Mouse (Mus musculus): ENCODE results near the gene Olfr1211. TPM values are rescaled to one million over a fixed set of nuclear protein-coding genes. Genes with fewer than 3 reads are reported as not detected.

Olfr1211 gene
- total RNA-seq (2022): not detected

GRCm38 (mm10) chr2:88938011-88938410 is at the start of gene Olfr1211:
Gene Olfr1211, minus strand, starts transcription at chr2:88938111.
- no peak for DNase-seq (ENCODE audit: low spot score in 2 of 2)

- DNase-seq (ENCODE audit: low spot score in 2 of 2): no peak
These were observed 42.3 kb upstream of the Olfr1211 start, which contains the start of gene Gm13762 for GRCm38 (mm10) chr2:88980181-88980580. Gene Gm13762, minus strand, starts transcription at chr2:88980281.

GRCm38 (mm10) chr2:88953669-88954068 is 15.8 kb upstream of the Olfr1211 start, which contains the start of gene Olfr1212:
Gene Olfr1212, plus strand, starts transcription at chr2:88953969.
- DNase-seq (ENCODE audit: low spot score in 2 of 2): no peak

GRCm38 (mm10) chr2:88915057-88915456 is 22.9 kb downstream of the Olfr1211 start, which contains the start of gene Olfr1209:
Gene Olfr1209, minus strand, starts transcription at chr2:88915157.
- no peak for DNase-seq (ENCODE audit: low spot score in 2 of 2)

- DNase-seq (ENCODE audit: low spot score in 2 of 2): no peak
These were observed 35.7 kb downstream of the Olfr1211 start, which contains the start of gene Olfr1208 for GRCm38 (mm10) chr2:88902211-88902610. Gene Olfr1208, minus strand, starts transcription at chr2:88902311.

Other genes with a start within 250 kb of the Olfr1211 start
- not detected for gene Olfr1195, start 248.9 kb downstream of the Olfr1211 start, total RNA-seq (2022)
- not detected for gene Olfr1196, start 233.5 kb downstream of the Olfr1211 start, total RNA-seq (2022)
- not detected for gene Olfr1197, start 205.7 kb downstream of the Olfr1211 start, total RNA-seq (2022)
- not detected for gene Olfr1198, start 186.7 kb downstream of the Olfr1211 start, total RNA-seq (2022)
- gene Olfr1199, start 177.6 kb downstream of the Olfr1211 start, total RNA-seq (2022): not detected
- not detected for gene Olfr1200, start 167.6 kb downstream of the Olfr1211 start, total RNA-seq (2022)
- gene Olfr1201, start 145.1 kb downstream of the Olfr1211 start, total RNA-seq (2022): not detected
- not detected for gene Olfr1202, start 123.6 kb downstream of the Olfr1211 start, total RNA-seq (2022)
- not detected for gene Olfr1205, start 108.4 kb downstream of the Olfr1211 start, total RNA-seq (2022)
- gene Olfr1204, start 88.8 kb downstream of the Olfr1211 start, total RNA-seq (2022): not detected
- gene Olfr1206, start 74.9 kb downstream of the Olfr1211 start, total RNA-seq (2022): not detected
- gene Olfr1208, start 35.8 kb downstream of the Olfr1211 start, total RNA-seq (2022): not detected
- gene Olfr1209, start 23.0 kb downstream of the Olfr1211 start, total RNA-seq (2022): not detected
- not detected for gene Olfr1212, start 15.9 kb upstream of the Olfr1211 start, total RNA-seq (2022)
- gene Gm13762, start 42.2 kb upstream of the Olfr1211 start, total RNA-seq (2022): not detected
- gene Olfr1214, start 54.5 kb upstream of the Olfr1211 start, total RNA-seq (2022): not detected
- not detected for gene Olfr1215, start 68.9 kb upstream of the Olfr1211 start, total RNA-seq (2022)
- gene Olfr1216, start 80.2 kb upstream of the Olfr1211 start, total RNA-seq (2022): not detected
- not detected for gene Olfr1217, start 94.0 kb upstream of the Olfr1211 start, total RNA-seq (2022)
- not detected for gene Olfr1218, start 123.1 kb upstream of the Olfr1211 start, total RNA-seq (2022)
- not detected for gene Olfr1219, start 145.4 kb upstream of the Olfr1211 start, total RNA-seq (2022)
- not detected for gene Olfr1220, start 168.7 kb upstream of the Olfr1211 start, total RNA-seq (2022)
- not detected for gene Olfr1221, start 179.2 kb upstream of the Olfr1211 start, total RNA-seq (2022)
- gene Olfr1222, start 194.9 kb upstream of the Olfr1211 start, total RNA-seq (2022): not detected
- gene Olfr1223, start 213.4 kb upstream of the Olfr1211 start, total RNA-seq (2022): not detected
- not detected for gene Olfr1224-ps1, start 226.0 kb upstream of the Olfr1211 start, total RNA-seq (2022)
- gene Olfr1225, start 236.6 kb upstream of the Olfr1211 start, total RNA-seq (2022): not detected